Mouse (Mus musculus) kidney, adult 2 months (tissue): ENCODE results near the gene Cep128. TPM values are rescaled to one million over a fixed set of nuclear protein-coding genes. Genes with fewer than 3 reads are reported as not detected.
"Not testable (repeated sequence)": the region's sequence is repeated elsewhere in the genome, so short reads cannot be mapped to it uniquely, and the experiment has no call there.

ENCODE experiments used
- DNase-seq: peaks from one replicate; pipeline ENCODE4 v3.0.0; 2021
- H3K27ac ChIP-seq: fragments of 200-500 bp; 2 replicates; pipeline ENCODE4 v1.5.1; 2012; ENCODE audit warnings: low read depth, low read length, control low read depth, inconsistent platforms; ENCODE audit not compliant: insufficient read depth
- H3K27me3 ChIP-seq: fragments of 200-500 bp; replicated peaks from 2 replicates; pipeline ENCODE4 v1.6.1; 2012; ENCODE audit warnings: mild to moderate bottlenecking, moderate library complexity, low read length, inconsistent platforms; ENCODE audit not compliant: control insufficient read depth, insufficient read depth
- H3K36me3 ChIP-seq: fragments of 200-500 bp; 2 replicates; pipeline ENCODE4 v1.6.1; 2012; ENCODE audit warnings: mild to moderate bottlenecking, moderate library complexity, low read length, inconsistent platforms; ENCODE audit not compliant: control insufficient read depth, insufficient read depth
- H3K4me1 ChIP-seq: fragments of 200-500 bp; 2 replicates; pipeline ENCODE4 v1.6.1; 2011; ENCODE audit warnings: low read length; ENCODE audit not compliant: control insufficient read depth, insufficient read depth
- H3K4me3 ChIP-seq: fragments of 200-500 bp; 2 replicates; pipeline ENCODE4 v1.5.1; 2011; ENCODE audit warnings: mild to moderate bottlenecking, low read depth, low read length, control low read depth; ENCODE audit not compliant: insufficient read depth
- CTCF ChIP-seq: fragments of 200-500 bp; conservative IDR thresholded peaks from 2 replicates; pipeline ENCODE4 v1.5.1; 2011; ENCODE audit warnings: low read depth, mild to moderate bottlenecking, control low read depth, low read length, moderate library complexity, mixed read lengths; ENCODE audit not compliant: insufficient read depth, insufficient read length
- POLR2A ChIP-seq: fragments of 200-500 bp; IDR thresholded peaks from one replicate; pipeline ENCODE4 v1.6.1; 2011; ENCODE audit warnings: low read depth, low read length, control low read depth
- WGBS: fragments of 180-500 bp; shearing (Covaris S2); methylation state at CpG from one replicate; pipeline ENCODE4 v1.1.7; 2018; 5-methylcytosine and 5-hydroxymethylcytosine counted together
- polyA plus RNA-seq: library from polyadenylated mRNA; depleted of rRNA; stranded (reverse); fragments of >200 nt; gene quantifications from 2 replicates; pipeline ENCODE4 v1.2.3, GENCODE M21; 2012

Gene Cep128
- polyA plus RNA-seq, 1 experiment: 1.6 TPM

GRCm38 (mm10) chr12:91008736-91009135, 375.5 kb downstream of the Cep128 start:
- DNase-seq: no peak
- Histone ChIP-seq H3K27ac (no peak overlapping the region), H3K4me1 (no peaks in the 10 kb centered on the region), H3K4me3 (no peak overlapping the region), H3K36me3 (no peaks in the 10 kb centered on the region), H3K27me3 (no peaks in the 10 kb centered on the region; the same call in 1 of the 2 replicates)
- 64% methylated on average over 5 of the region's 5 CpGs for WGBS
- no peak for TF ChIP-seq CTCF
- TF ChIP-seq POLR2A: no peak

- H3K4me3 ChIP-seq: no peak overlapping the region
- H3K4me1 ChIP-seq: no peaks in the 10 kb centered on the region
- no peaks in the 10 kb centered on the region; the same call in 1 of the 2 replicates for H3K27me3 ChIP-seq
- DNase-seq: no peak
- 45% methylated on average over 3 of the region's 3 CpGs for WGBS
- H3K36me3 ChIP-seq: no peaks in the 10 kb centered on the region
- TF ChIP-seq CTCF: no peak
- TF ChIP-seq POLR2A: no peak
- H3K27ac ChIP-seq: no peak overlapping the region
Measured at GRCm38 (mm10) chr12:91008170-91008569, 376.0 kb downstream of the Cep128 start.

GRCm38 (mm10) chr12:90997539-90997938, 386.7 kb downstream of the Cep128 start:
- Histone ChIP-seq H3K4me3 (no peak overlapping the region), H3K4me1 (no peaks in the 10 kb centered on the region), H3K27me3 (no peaks in the 10 kb centered on the region), H3K27ac (no peak overlapping the region), H3K36me3 (no peaks in the 10 kb centered on the region)
- no peak for DNase-seq
- WGBS: 94% methylated on average over 4 of the region's 4 CpGs
- TF ChIP-seq CTCF (no peak), POLR2A (no peak)

- DNase-seq: no peak
- no peaks in the 10 kb centered on the region for H3K4me1 ChIP-seq
- no peak overlapping the region for H3K4me3 ChIP-seq
- H3K27me3 ChIP-seq: no peaks in the 10 kb centered on the region
- WGBS: 73% methylated on average over 2 of the region's 2 CpGs
- no peak overlapping the region for H3K27ac ChIP-seq
- no peaks in the 10 kb centered on the region for H3K36me3 ChIP-seq
- TF ChIP-seq CTCF: no peak
Measured at GRCm38 (mm10) chr12:90993331-90993730, 390.9 kb downstream of the Cep128 start.

- TF ChIP-seq POLR2A: no peak
- no peak for TF ChIP-seq CTCF
- Histone ChIP-seq H3K27me3 (no peaks in the 10 kb centered on the region), H3K4me1 (no peaks in the 10 kb centered on the region), H3K27ac (no peak overlapping the region), H3K36me3 (no peaks in the 10 kb centered on the region), H3K4me3 (no peak overlapping the region)
- DNase-seq: no peak
- 87% methylated on average over 2 of the region's 2 CpGs for WGBS
Measured at GRCm38 (mm10) chr12:90987782-90988181, 396.4 kb downstream of the Cep128 start.

GRCm38 (mm10) chr12:90987259-90987658, 396.9 kb downstream of the Cep128 start:
- WGBS: 90% methylated on average over 6 of the region's 6 CpGs
- Histone ChIP-seq H3K4me3 (no peak overlapping the region), H3K27ac (no peak overlapping the region), H3K36me3 (no peaks in the 10 kb centered on the region), H3K4me1 (no peaks in the 10 kb centered on the region), H3K27me3 (no peaks in the 10 kb centered on the region)
- no peak for DNase-seq
- no peak for TF ChIP-seq POLR2A
- no peak for TF ChIP-seq CTCF

- H3K36me3 ChIP-seq: no peaks in the 10 kb centered on the region
- H3K27ac ChIP-seq: no peak overlapping the region
- 91% methylated on average over 4 of the region's 4 CpGs for WGBS
- H3K4me1 ChIP-seq: no peaks in the 10 kb centered on the region
- TF ChIP-seq CTCF: no peak
- no peak for TF ChIP-seq POLR2A
- H3K27me3 ChIP-seq: no peaks in the 10 kb centered on the region
- no peak overlapping the region for H3K4me3 ChIP-seq
- no peak for DNase-seq
Measured at GRCm38 (mm10) chr12:90982018-90982417, 402.2 kb downstream of the Cep128 start.

GRCm38 (mm10) chr12:90976406-90976805, 407.8 kb downstream of the Cep128 start:
- not testable (repeated sequence) for H3K27ac ChIP-seq, H3K4me3 ChIP-seq, H3K36me3 ChIP-seq, H3K27me3 ChIP-seq, DNase-seq, H3K4me1 ChIP-seq
- 88% methylated on average over 9 of the region's 9 CpGs for WGBS
